Mouse (Mus musculus) embryonic stem cell, embryonic (primary cell): ENCODE measurements around the gene Olfr788.

Experiments used
- CTCF ChIA-PET, 4 experiments: fragments of 300-600 bp in 2 of 4; fragments of 350-600 bp in 2 of 4; sonication (Branson Sonifier 250); formaldehyde crosslinking; loops; one replicate each; lab custom pipeline; 2022; ENCODE audit warnings: inconsistent platforms in 2 of 4; lab: Charles Lee
- POLR2A ChIA-PET, 4 experiments: fragments of 300-600 bp in 2 of 4; fragments of 350-600 bp in 2 of 4; sonication (Branson Sonifier 250); formaldehyde crosslinking; loops; one replicate each; lab custom pipeline; 2022; ENCODE audit warnings: antibody characterized with exemption in 4 of 4, inconsistent platforms in 1 of 4; lab: Charles Lee

Gene Olfr788

DNA sequence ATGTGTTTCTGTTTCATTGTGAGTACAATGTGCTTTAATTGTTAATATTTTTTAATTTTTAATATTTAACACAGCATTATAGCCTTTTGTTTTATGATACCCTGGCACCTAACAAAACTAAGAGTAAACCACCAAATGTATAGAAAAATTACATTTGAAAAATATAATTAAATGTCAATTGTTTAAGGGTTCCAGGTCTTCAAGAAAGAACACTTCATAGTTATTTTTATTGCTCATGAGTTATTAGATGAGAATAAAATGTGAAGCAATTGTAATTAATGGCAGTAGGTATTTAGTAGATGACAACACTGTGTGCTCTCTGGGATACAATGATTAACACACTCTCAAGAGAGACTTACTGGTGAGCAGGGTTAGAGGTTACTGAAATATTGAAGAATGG is at the start of gene Olfr788:
TSS of gene Olfr788 (plus strand) at position 301 of the 400 bp plus-strand sequence.
- ChIA-PET POLR2A (no interaction called here), CTCF (interaction anchor here in 1 of 4 experiments (0.6 kb wide), 1 partner anchor 706 kb away, joined by 3 read pairs; no protein-coding TSS in a partner anchor)

DNA sequence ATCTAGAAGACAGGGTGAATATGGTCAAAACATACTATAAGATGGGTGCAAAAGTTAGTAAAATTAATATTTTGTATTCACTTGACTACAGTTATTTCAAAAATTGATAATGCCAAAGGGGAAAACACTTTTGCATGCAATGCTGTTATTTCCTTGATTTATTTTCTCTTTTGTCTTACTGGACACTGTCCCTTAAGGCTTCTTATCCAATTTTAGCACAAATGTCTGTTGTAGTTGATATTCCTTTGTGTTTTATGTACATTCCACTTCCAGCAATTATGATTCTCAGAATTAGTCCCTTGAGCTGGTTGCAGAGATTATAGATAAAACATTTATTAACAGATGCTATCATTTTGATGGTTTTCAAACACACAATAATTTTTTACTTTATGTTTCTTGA is 43.8 kb upstream of the Olfr788 start, which contains the start of gene Olfr786:
TSS of gene Olfr786 (plus strand) at position 301 of the 400 bp plus-strand sequence.
- ChIA-PET CTCF (no interaction called here), POLR2A (interaction anchor here in 1 of 4 experiments (0.6 kb wide), 1 partner anchor 213 kb away, joined by 3 read pairs; no protein-coding TSS in a partner anchor)

DNA sequence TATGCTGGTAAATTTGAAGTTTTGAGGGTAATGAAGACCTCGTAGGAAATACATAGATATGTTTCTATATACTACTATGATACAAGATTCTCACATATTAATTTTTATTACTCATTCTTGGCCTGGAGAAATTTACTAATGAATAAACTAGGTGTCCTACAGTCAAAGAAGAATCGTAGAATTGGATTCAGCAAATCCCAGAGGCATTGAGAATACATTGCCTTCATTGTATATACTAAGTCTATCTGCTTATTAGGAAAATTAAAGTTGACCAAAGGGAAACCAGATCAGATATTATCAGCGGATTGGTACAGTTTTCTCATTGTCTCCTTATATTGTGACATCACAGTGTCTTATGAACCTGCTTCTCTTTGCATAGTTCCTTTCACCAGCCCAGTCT is 9.2 kb upstream of the Olfr788 start, which contains the start of gene Olfr787:
TSS of gene Olfr787 (plus strand) at position 301 of the 400 bp plus-strand sequence.
- CTCF ChIA-PET: no interaction called here

DNA sequence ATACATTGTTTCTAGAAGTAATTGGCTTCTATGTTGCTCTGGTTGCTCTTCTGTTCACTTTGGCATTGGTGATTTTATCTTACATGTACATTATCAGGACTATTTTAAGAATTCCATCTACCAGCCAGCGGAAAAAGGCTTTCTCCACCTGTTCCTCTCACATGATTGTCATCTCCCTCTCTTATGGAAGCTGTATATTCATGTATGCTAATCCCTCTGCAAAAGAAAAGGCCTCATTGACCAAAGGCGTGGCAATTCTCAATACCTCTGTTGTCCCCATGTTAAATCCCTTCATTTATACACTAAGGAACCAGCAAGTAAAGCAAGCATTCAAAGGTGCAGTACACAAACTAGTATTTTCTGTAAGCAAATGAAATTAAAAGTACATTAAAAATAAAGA is 2.5 kb downstream of the Olfr788 start:
- POLR2A ChIA-PET: no interaction called here

More for the DNA sequence above, 9.2 kb upstream of the Olfr788 start, which contains the start of gene Olfr787:
- POLR2A ChIA-PET: no interaction called here

DNA sequence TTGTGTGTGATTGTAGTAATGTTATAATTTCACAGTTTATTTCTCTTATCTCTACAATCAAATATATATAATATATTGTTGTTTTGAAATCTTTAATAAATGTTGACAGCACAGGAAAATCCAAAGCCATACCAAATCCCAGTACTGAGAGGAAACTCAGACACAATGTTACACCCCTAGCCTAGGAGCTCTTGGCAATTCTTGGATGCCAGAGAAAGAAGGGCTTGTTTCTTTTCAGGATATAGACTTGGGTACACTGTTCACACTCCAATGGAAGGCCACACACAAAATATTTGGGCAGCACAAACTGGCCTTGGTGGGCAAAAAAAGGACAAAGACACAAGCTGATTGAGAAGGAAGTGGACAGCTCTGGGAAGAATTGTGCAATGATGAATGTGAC is 2.9 kb downstream of the Olfr788 start:
- CTCF ChIA-PET: no interaction called here
- POLR2A ChIA-PET: no interaction called here

More for the DNA sequence above, 2.5 kb downstream of the Olfr788 start:
- CTCF ChIA-PET: no interaction called here

DNA sequence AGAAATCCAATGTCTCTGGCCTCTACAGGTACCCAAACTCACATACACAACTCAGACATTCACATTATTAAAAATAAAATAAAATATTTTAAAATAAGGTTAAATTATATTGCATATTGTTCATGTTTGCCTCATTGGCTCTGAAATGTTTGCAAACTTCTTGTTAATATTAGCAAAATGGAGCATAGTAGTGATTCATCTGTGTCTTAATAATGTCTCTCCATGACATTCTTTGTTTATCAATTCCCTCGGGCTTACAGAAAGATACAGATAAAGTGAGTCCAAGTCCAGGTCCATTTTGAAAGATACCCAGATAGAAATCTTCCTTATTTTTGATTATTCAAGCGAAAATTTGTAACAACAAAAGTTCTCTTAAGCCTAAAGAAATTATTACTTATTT is 13.7 kb downstream of the Olfr788 start, which contains the start of gene Olfr789:
TSS of gene Olfr789 (plus strand) at position 301 of the 400 bp plus-strand sequence.
- ChIA-PET CTCF (no interaction called here), POLR2A (no interaction called here)

DNA sequence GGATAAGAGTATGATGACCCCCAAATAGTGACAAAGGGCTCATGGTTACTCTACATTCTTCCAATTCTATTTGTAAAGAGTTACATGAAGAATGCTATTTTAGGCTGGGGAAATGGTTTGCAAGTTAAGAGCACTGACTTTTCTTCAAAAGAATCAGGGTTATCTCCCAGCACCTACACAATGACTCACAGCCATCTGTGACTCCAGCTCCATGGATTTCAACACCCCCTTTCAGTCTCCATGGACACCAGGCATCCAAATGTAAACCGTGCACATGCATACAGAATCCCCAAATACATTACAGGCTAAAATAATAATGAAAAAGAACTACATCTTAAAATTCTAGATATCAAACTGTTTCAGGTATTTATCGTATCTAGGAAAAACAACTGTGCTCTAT is 19.3 kb downstream of the Olfr788 start:
- ChIA-PET POLR2A (no interaction called here), CTCF (no interaction called here)

DNA sequence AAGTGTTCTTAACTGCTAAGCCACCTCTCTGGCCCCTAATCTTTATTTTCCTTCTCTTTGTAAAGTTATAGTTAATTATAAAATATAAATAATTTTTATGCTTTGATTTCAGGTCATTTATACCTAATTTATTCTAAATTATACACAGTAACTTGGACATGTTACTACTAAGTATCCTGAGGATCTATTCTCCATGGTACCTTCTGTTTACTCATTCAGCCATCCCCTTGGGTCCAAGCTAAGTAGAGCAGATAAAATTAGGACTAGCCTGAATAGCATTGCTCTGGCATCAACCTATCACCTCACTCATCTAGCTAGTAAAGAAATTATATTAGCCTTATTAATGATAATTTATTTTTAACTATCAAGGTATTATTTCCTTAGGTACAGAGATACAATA is 27.4 kb downstream of the Olfr788 start, which contains the start of gene Olfr790:
TSS of gene Olfr790 (plus strand) at position 301 of the 400 bp plus-strand sequence.
- POLR2A ChIA-PET: no interaction called here
- CTCF ChIA-PET: no interaction called here

DNA sequence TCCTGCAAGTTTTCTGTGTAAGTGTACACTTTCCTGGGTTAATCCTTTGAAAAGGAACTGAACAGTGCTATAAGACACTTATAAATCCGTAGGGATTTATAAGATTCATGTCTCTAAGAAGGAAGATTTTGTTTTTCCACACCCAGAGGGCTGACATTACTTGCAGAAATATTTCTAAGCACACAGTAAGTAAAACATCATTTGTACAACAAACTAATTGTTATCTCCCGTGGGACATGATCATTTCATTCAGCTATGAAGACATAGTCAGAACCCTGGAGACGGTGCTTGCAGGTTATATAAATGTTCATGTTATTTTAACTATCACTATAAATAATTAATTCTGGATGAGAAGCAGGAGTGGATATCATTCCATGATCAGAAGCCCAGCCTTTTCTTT is 50.7 kb downstream of the Olfr788 start, which contains the start of gene Olfr791:
TSS of gene Olfr791 (plus strand) at position 301 of the 400 bp plus-strand sequence.
- CTCF ChIA-PET: no interaction called here
- POLR2A ChIA-PET: no interaction called here
